Mouse (Mus musculus): ENCODE results near the gene Sorbs2.

GRCm38 (mm10) chr8:45611320-45611719 is 103.7 kb downstream of the Sorbs2 start:
- TF ChIP-seq CTCF (IDR thresholded peaks at IDR 0.05; ENCODE audit: low read depth), result no peak
- no peak for TF ChIP-seq EP300 (IDR thresholded peaks at IDR 0.05; ENCODE audit: low read depth)

All from liver, postnatal 0 days (tissue).